Mouse (Mus musculus): Measurements from ENCODE around the gene Nsun6. TPM values are rescaled to one million over a fixed set of nuclear protein-coding genes. Genes with fewer than 3 reads are reported as not detected.

The Nsun6 gene
- polyA plus RNA-seq, 1 experiment from 2014 or later = 12.6 TPM

GRCm38 (mm10) chr2:14961493-14961892 lies 93.4 kb downstream of the Nsun6 start:
- H3K27ac ChIP-seq = no peak overlapping the region
- no peak for DNase-seq (ENCODE audit: low spot score)
- no peak overlapping the region for H3K4me3 ChIP-seq
- H3K36me3 ChIP-seq = no peaks in the 10 kb centered on the region
- peaks cover 5% of the 10 kb centered on the region; the same call in 1 of the 2 replicates for H3K4me1 ChIP-seq
- no peaks in the 10 kb centered on the region for H3K27me3 ChIP-seq (ENCODE audit: low read depth, poor library complexity, severe bottlenecking)
- WGBS = 89% methylated on average over 2 of the region's 2 CpGs
- H3K9me3 ChIP-seq (replicated peaks) = no peaks in the 10 kb centered on the region

- DNase-seq (ENCODE audit: low spot score) = no peak
- Histone ChIP-seq H3K4me1 (peaks cover under 1% of the 10 kb centered on the region; the same call in 1 of the 2 replicates), H3K9me3 (replicated peaks) (no peaks in the 10 kb centered on the region), H3K36me3 (no peaks in the 10 kb centered on the region), H3K27me3 (ENCODE audit: low read depth, poor library complexity, severe bottlenecking) (no peaks in the 10 kb centered on the region), H3K4me3 (no peak overlapping the region), H3K27ac (no peak overlapping the region)
- 79% methylated on average over 1 of the region's 1 CpGs for WGBS
These were observed 93.8 kb downstream of the Nsun6 start for GRCm38 (mm10) chr2:14960963-14961488.

- H3K9me3 ChIP-seq (replicated peaks) = no peaks in the 10 kb centered on the region
- H3K4me1 ChIP-seq = no peaks in the 10 kb centered on the region
- no peak overlapping the region for H3K4me3 ChIP-seq
- DNase-seq (ENCODE audit: low spot score) = no peak
- 92% methylated on average over 2 of the region's 2 CpGs for WGBS
- H3K36me3 ChIP-seq = no peaks in the 10 kb centered on the region
- H3K27me3 ChIP-seq (ENCODE audit: low read depth, poor library complexity, severe bottlenecking) = no peaks in the 10 kb centered on the region
- H3K27ac ChIP-seq = no peak overlapping the region
These were observed 101.8 kb downstream of the Nsun6 start for GRCm38 (mm10) chr2:14953090-14953489.

Other genes with a start within 250 kb of the Nsun6 start
- gene Arl5b, start 5.7 kb downstream of the Nsun6 start, polyA plus RNA-seq (2016; fragmentation: Nextera tagmentation; extraction: Ambion mirVana) = 55.2 and 59.6 TPM in 2 replicates

Data from limb, embryonic 10.5 days (tissue).